Mouse (Mus musculus) common myeloid progenitor, adult 5-6 weeks (primary cell): ENCODE results near the gene Foxo6. TPM values are rescaled to one million over a fixed set of nuclear protein-coding genes. Genes with fewer than 3 reads are reported as not detected.

ENCODE experiments used
- ATAC-seq: replicated peaks from 2 replicates; pipeline ENCODE4 v1.8.0; 2016; ENCODE audit warnings: low read depth, mild to moderate bottlenecking, moderate TSS enrichment, inconsistent platforms; ENCODE audit not compliant: poor library complexity, severe bottlenecking
- total RNA-seq: library from RNA; stranded (forward); fragments of 200-1000, 187-1606 nt; gene quantifications from 2 replicates; pipeline ENCODE4 v1.2.3, GENCODE M21; 2017

Gene Foxo6
- total RNA-seq, 1 experiment from 2014 or later: not detected

- ATAC-seq: no peak
These were observed 24.9 kb downstream of the Foxo6 start for GRCm38 (mm10) chr4:120262206-120262605.

DNA sequence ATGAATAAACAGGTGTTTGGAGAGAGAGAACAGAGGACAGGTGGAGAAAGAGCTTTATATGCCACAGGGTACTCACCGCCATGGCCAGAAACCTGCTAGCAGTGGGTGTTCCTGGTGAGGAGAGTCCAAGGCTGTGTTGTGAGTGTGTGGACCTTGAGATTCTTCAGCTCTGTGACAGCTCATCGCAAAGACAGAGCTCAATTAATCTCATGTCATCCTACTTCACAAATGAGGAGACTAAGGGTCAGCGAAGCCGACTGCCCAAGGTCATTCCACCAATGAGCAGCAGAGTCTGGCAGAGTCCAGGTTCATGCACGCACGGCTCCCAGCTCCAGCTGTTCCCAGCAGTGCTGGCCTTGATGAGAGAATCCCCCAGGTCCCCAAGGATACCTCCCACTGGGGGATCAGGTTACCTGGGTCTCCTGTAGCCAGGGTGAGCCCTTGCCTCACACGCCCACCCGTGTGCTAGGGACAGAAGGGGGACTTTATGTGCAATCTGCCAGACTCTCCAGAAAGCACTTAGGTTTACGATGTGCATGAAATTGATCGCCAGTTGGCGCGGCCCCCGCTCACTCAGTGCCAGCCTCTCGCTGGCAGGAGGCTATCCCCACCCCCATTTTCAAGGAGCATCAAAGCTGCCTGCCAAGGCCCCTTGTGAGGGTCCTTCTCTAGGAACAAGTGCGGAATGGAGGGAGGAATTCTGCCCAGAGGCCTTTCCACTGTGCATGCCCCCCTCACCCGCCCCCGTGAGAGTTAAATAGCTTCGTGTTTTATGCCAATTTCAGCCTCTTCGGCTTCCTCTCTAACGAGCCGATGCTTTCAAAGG lies 27.6 kb downstream of the Foxo6 start:
- ATAC-seq: no peak

DNA sequence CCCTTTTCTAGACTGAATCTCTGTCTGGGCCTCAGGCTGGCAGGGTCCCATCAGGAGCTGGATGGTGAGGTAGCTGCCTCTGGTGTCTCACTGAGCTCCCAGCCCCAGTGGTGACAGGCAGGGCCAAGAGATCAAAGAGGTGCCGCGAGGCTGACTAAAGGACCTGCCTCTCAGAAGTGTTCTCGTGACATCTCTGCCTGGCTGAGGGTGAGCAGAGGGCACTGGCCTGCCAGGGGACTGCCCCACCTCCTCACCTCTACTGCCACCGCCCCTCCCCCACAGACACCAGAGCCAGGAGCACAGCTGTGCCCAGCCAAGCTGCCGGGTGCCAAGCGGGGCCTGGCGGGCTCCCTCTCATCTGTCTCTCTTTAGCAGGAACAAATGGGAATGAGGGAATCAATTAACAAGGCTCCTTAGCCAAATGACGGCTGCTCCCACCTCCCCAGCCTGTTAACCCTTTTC lies 38.3 kb downstream of the Foxo6 start:
- ATAC-seq: no peak

DNA sequence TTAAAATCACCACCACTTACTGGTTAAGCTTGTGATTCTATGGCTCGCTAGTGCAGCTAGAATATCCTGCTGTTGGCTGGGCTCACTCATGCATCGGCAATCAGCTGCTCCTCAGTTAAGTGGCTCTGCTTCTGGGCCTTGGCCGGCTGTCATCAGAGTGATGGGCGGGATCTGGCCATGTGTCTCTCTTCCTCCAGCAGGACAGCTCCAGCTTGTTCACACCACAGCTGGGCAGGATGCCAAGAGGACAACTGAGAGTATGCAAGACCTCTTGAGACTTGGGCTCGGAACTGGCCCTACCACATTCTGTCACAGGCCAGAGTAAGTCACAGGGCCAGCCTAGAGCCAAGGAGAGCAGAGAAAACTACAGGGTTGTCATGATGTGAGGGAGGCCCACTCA lies 39.7 kb downstream of the Foxo6 start:
- no peak for ATAC-seq

DNA sequence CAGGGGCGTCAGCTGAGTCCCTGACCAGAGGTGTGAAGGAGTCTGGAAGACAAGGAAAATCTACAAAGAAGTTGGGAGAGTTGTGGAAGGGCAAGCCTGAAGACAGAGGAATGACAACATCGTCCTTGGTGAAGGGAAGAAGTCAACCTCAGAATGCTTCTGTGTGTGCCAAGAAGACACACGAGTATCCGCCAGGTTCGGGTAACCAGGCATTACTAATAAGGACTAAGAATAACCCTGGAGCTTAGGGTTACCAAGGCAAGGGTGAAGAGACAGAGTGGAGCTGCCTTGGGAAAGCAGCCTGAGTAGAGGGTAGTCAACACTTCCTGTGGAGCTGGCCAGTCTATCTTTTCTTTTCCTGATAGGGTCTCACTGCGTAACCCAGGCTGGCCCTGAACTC lies 41.1 kb downstream of the Foxo6 start:
- no peak for ATAC-seq

DNA sequence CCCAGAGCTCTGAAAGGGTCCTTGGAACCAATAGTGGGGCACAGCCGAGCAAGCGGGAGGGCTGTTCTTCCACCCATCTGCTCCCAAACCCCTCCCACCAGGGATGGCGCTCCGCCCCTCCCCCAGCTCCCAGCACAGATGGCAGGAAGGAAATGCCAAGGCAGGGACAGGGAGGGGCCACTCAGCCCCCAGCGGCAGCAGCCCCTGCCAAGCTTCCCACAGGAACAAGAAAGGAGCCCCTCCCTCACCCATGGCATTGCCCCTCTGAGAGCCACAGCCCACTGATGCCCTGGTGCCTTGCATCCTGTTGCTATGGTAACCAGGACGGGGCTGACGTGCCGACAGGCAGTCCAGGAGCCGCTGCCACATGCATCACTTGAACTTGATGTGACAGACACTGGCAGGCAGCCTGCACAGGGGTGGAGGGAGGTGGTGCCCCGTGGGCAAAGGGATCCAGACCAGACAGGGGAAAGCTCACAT lies 44.3 kb downstream of the Foxo6 start:
- peak; percentile 82 for ATAC-seq

DNA sequence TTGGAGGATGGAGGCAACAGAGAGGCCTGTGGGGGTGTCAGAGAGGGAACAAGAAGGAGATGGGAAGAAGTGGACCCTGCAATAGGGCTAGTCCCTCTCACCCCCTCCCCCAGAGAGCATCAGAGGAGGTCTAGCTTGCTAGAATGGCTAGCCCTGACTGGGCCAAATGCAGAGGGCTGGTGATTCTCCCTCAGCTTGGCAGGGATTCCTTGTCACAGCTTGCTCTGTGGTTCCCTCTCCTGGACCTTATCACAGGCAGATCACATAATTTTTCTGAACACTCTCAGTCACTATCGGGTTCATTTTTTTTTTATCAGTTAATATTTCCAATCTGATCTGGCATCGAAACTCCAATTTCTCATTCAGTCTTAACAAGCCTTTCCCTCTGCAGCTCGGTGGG lies 46.0 kb downstream of the Foxo6 start:
- ATAC-seq: no peak

GRCm38 (mm10) chr4:120239419-120239818 lies 47.7 kb downstream of the Foxo6 start:
- no peak for ATAC-seq

- peak; percentile 52 for ATAC-seq
These were observed 53.9 kb downstream of the Foxo6 start for GRCm38 (mm10) chr4:120233243-120233642.

DNA sequence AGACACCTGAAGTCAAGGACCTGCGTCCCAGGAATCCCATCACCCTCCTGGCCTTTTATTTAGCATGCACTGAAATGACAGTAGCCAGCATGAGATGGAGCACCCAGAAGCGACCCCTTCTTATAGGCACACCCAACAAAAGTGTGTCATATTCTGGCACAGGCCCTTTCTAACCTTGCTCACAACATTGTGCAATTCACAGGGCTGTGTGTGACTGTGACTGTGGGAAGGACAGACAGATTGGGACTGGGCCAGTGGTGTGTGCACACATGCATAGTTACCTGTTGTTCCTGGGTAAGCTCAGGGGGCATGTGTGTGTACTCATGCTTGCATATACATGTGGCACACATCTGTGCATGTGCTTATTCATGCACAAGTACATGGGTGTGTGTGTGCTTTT lies 54.6 kb downstream of the Foxo6 start:
- no peak for ATAC-seq

- no peak for ATAC-seq
These were observed 55.2 kb downstream of the Foxo6 start for GRCm38 (mm10) chr4:120231982-120232381.

DNA sequence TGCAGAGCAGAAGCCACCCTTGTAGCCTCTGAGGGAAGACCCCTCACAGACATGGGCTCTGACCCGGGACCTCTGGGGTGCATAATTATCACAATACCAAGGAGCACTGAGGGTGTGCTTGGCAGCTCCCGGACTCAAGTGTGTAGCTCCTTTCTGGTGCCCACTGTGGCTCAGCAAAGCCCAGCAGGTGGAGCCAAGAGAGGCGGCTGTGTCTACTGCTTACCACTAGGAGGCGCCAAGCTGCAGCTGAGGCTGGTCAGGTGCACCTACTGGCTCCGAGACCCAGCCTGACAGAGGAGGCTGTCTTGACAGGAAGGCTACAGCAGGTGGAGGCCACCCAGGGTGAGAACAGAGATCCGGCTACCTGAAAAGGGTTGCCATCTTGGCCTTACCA lies 56.9 kb downstream of the Foxo6 start:
- ATAC-seq: peak; percentile 81

DNA sequence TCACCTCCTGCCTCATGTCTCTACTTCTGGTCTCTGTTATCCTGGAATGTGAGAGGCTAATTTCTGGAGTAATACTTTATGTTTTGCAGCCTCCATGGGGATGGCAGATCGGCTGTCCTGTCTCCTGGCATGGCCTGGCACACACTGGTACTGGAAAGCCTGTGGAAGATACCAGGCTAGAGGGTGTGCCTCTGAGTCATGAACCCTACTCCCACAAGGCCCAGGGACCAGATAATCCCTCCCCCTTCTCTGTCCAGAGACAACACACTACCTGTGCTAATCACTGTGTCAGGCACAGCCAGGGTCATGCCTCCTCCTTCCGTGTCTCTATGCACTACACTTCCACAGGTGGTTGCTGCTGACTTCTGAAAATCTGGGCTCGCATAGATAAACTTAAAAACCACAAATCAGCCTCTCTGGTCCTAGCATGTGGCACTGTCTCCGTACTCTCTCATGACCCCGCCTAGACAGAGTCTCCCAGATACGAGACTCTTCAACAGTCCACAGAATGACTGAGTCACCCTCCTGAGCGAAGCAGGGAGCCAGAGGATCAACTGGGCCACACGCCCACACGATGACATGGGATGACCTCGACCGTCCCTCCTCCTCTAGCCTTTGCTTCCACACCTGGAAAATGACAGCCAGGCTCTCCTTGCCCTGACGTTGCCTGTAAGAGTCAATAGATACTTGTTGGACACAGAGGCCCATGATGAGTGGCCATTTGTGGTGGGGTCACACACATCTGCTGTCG lies 57.5 kb downstream of the Foxo6 start:
- ATAC-seq: no peak

DNA sequence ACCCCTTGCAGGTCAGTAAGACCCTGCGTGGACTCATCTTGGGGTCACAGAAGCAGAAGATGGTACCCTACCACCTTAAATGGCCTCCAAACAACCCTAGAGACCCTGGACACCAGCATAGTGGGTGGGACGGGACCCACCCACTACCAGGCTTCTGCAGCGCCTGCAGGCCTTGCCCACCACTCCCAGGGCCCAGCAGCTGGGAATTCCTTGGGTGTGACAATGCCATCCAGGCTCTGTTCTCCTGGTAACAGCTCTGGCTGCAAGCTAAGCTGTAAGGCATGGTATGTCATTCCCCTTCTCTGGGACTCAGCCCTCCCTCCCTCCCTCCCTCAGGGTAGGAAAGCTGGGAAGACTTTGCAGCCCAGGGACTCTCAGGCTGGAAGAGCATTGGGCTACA lies 58.5 kb downstream of the Foxo6 start:
- ATAC-seq: no peak

DNA sequence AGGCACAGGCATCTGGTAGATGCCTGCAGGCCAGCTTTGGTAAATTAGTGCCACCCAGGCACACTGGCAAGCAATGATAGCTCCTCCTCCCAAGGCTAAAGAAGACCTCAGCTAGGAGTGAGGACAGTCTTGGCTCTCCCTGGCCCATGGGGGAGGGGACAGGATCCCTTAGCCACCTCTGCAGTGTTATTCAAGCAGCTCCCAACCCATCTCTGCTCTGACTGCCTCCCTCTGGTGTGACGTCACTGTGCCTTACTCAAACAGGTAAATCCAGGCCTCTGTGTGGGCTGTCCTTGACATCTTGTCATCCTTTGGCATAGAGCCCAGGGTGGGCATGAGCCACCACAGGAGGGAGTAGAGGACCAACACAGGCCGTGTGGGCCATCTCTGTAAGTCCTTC lies 59.9 kb downstream of the Foxo6 start:
- ATAC-seq: no peak

DNA sequence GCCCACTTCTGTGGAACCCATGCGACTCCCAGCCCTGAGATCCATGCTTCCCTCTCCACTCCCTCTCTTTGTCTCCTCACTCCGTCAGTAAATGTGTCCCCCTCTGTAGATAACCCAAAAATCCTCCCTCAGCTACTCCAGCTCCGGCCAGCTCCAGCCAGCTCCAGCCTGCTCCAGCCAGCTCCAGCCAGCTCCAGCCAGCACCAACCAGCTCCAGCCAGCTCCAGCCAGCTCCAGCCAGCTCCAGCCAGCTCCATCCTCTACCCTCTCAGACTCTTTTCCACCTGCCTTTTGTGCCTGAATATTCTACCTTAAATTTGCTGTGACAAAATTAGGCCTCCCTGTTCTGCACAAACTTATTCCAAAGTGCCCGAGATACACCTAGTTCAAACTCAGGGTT lies 60.5 kb downstream of the Foxo6 start:
- no peak for ATAC-seq

DNA sequence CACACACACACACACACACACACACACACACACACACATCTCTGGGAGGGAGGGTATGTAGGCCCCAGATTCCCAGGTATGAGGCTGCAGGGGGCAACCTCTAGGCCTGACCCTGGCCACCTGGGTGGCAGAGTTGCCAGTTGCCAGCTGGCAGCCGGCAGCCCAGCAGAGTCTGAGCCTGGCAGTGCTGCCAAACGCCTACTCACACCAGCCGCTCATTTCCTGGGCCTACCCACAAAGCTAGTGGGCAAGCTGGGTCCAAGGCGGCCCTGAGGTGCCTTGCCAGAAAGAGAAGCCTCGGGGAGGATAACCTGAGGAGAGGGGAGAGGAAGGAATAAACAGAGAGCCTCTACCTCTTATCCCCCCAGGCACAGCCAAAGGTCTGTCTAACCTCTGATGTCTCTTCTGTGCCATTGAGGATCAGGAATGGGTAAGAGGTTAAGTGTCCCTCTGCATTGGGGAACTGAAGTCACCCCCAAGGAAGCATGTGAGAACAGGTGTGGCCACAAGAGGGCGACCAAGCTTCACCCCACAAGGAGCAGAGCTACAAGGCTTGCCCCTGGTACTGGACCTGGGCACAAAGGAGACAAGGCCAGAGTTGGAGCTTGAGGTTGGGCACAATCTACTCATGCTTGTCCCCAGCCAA lies 61.9 kb downstream of the Foxo6 start:
- peak; percentile 70 for ATAC-seq

GRCm38 (mm10) chr4:120223805-120224204 lies 63.3 kb downstream of the Foxo6 start:
- ATAC-seq: peak; percentile 39

DNA sequence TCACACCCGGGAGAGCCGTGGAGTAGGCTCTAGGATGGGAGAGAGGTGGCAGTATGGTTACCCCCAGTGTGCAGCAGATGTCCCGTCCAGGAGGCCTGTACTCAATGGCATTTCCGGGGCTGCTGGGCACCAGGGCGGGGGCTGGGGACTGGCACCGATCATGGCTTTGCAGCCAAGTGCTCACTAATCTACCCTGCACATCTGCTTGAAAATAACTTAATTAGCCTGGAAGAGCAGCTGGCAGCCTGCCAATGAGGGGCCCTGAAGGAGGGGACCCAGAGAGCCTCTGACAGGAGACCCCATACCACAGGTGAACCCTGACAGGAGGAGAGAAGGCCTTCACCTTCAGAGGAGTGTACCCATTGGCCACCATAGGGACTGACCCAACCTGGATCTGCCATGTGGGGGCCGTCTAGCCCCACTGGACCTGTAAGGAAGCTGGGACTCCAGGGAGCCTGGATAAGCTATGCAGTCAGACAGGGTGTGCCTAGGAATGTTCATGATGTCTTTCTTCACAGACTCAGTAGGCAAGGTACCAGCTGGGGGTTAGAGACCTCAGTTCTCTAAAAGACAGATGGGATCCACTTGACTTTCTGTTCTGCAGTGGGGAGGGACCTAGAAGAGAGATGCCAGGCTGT lies 63.9 kb downstream of the Foxo6 start:
- 0 out of 2 replicates have a peak, but pooled peaks have one; percentile 4 for ATAC-seq

DNA sequence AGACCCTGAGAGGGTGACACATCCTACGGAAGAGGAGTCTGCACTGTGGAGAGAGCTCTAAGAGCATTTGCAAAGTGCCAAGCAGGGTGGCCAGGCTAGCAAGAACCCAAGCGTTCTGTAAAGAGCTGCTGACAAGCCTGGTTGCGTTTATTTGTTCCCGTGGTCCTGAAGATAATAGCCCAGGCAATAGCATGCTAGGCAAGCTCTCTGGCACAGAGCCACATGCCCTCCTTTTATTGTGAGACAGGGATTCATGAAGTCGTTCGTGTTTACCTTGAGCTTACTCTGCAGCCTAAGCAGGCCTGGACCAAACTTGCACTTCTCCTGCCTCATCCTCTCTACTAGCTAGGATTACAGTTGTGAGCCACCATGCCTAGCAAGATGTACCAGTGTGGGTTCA lies 65.4 kb downstream of the Foxo6 start:
- no peak for ATAC-seq
